Mouse (Mus musculus): Measurements from ENCODE around the gene C1qa. TPM values are rescaled to one million over a fixed set of nuclear protein-coding genes. Genes with fewer than 3 reads are reported as not detected.

C1qa gene
- total RNA-seq (2023) = 8.7 to 9.9 TPM (median 9.5 TPM) in 4 replicates

DNA sequence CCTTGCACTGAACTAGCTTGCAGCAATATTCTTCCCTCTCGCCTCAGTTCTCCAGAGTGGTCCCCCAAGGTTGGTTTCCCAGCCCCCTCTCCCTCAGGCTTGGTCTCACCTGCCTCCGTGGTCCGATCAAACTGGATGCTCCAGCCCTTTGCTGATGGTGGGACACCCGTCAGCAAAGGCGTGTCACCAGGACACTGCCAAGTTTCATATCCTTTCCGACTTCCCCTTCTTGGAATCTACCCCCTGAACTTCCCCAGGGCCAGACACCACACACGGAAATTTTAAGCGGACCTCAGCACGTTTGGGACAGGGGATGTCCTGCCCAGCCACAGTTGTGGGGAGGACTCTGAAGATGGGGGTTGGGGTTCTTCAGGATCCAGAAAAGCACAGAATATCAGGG, at the start of gene C1qa:
C1qa (minus strand) TSS at position 167 of the 400 bp plus-strand sequence.

GRCm38 (mm10) chr4:136892811-136893210, 5.8 kb downstream of the C1qa start, which contains the start of gene C1qc:
Gene C1qc (minus strand): TSS chr4:136893065.

DNA sequence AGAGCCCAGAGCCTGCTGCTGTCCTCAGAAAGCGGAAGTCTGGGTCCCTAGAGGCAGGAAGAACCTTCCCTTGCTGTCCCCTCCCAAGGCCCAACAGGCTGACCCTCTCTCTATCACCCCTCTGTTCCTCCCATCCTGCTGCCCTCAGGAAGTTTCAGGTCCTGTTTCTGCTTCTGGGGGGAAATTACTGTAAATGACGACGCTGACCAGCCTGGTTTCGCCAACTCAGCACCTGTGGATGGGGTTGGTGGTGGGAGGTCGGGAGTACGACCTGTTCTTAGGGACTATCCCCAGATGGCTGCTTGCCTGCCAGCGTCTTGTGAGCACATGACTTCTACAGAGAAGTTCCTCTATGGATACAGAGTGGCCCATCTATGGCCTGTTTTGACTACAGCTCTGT, 12.5 kb downstream of the C1qa start, which contains the start of gene C1qb:
C1qb (minus strand) TSS at position 87 of the 400 bp plus-strand sequence.

Other genes with a start within 250 kb of the C1qa start
- not detected in 4 replicates for gene Ephb2, start 62.8 kb downstream of the C1qa start, total RNA-seq (2023)
- 8.5 to 14.5 TPM (median 13.2 TPM) in 4 replicates for gene C1qb, start 12.6 kb downstream of the C1qa start, total RNA-seq (2023)
- gene C1qc, start 5.7 kb downstream of the C1qa start, total RNA-seq (2023) = 10.1 to 14.1 TPM (median 12.6 TPM) in 4 replicates
- 0.25 TPM in 1 of 4 replicates, not detected in the others for gene Epha8, start 58.0 kb upstream of the C1qa start, total RNA-seq (2023)
- 21.9 to 31.2 TPM (median 24.8 TPM) in 4 replicates for gene Zbtb40, start 150.0 kb upstream of the C1qa start, total RNA-seq (2023)

All from B cell, adult 62 days (primary cell).